Mouse (Mus musculus): ENCODE results near the gene Hmgn1. TPM values are rescaled to one million over a fixed set of nuclear protein-coding genes. Genes with fewer than 3 reads are reported as not detected.

Gene Hmgn1
- polyA plus RNA-seq, 1 experiment, result 38.0 TPM

DNA sequence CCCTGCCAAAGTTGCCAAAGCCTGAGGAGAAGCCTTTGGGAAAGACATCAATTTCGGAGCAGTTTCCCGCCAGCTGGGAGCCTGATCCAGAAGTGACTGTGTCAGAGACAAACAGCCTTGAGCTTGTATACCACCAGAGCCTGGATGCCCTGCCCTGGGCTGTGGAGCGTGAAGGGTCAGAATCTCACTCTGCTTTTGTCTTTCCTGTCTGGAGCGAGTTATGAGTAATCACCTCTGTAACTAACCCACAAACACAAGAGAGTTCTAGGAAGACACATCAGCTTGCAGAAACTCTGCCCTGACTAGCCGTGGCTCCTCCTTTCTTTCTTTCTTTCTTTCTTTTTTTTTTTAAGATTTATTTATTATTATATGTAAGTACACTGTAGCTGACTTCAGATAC is 31.6 kb downstream of the Hmgn1 start:
- no peak for DNase-seq
- 76% methylated on average over 5 of the region's 5 CpGs for WGBS
- no peak for TF ChIP-seq POLR2A (IDR thresholded peaks at IDR 0.05; ENCODE audit: borderline replicate concordance, extremely low read depth, low read depth, low read length)
- TF ChIP-seq CTCF (IDR thresholded peaks at IDR 0.05; ENCODE audit: insufficient read depth, low read length), result no peak
- Histone ChIP-seq H3K4me1 (ENCODE audit: control insufficient read depth, insufficient read depth, low read length) (no peaks in the 10 kb centered on the region; the same call in 1 of the 2 replicates), H3K4me3 (replicated peaks; ENCODE audit: extremely low read depth, low read depth, low read length) (no peak overlapping the region)

DNA sequence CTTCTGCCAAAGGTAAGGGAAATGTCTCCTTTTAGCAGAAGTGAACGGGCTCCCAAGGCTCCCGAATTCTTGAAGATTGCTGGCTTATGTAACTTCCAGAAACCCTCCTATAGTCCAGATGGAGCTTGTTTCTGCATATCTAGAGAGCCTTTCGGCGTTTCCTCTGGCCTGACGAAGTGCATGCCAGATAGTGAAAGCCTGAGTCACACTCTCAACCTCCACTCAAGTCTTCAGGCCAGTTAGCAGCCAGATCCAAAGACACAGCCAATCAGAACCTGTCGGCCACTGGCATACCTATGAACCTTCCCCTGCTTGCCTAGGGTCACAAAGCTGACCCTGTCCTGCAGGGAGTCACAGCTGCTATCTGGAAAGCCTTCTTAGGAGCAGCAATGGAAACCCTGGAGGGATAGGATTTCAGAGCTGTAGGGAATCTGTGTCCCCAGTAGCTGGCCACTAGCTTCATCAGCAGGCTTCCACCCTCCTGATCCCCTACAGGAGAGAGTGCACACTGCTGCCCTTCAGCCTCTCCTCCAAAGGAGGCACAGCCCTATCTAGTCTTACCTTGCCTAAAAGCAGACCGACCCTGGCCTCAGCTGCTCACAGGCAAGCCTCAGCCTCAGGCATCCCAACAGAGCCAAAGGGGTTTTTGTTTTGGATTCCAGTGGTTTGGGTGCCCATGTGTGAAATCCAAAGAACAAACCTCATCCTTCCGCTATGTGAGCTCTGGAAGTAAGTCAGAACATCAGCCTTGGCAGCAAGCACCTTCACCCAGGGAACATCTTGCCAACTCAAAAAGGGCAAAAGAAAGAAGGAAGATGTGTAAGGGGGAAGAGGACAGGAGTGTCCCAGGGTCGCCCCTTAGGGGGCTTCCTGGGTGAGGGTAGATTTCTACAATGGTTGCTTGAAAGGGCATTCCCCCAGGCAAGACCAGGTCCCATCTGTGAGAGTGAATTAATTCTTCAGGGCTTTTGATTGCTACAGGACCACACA is 35.7 kb downstream of the Hmgn1 start:
- DNase-seq, result peak; percentile 58
- 52% methylated on average over 9 of the region's 9 CpGs for WGBS
- Histone ChIP-seq H3K4me1 (ENCODE audit: control insufficient read depth, insufficient read depth, low read length) (peaks cover 2% of the 10 kb centered on the region; the same call in 1 of the 2 replicates), H3K4me3 (replicated peaks; ENCODE audit: extremely low read depth, low read depth, low read length) (no peak overlapping the region)
- TF ChIP-seq CTCF (IDR thresholded peaks at IDR 0.05; ENCODE audit: insufficient read depth, low read length) (0 out of 2 replicates have a peak, but pooled peaks have one; percentile 5), POLR2A (IDR thresholded peaks at IDR 0.05; ENCODE audit: borderline replicate concordance, extremely low read depth, low read depth, low read length) (no peak)

- no peak for DNase-seq
- WGBS, result 73% methylated on average over 5 of the region's 5 CpGs
- no peak overlapping the region for H3K4me3 ChIP-seq (replicated peaks; ENCODE audit: extremely low read depth, low read depth, low read length)
- peaks cover 2% of the 10 kb centered on the region; the same call in 1 of the 2 replicates for H3K4me1 ChIP-seq (ENCODE audit: control insufficient read depth, insufficient read depth, low read length)
- TF ChIP-seq CTCF (IDR thresholded peaks at IDR 0.05; ENCODE audit: insufficient read depth, low read length) (no peak), POLR2A (IDR thresholded peaks at IDR 0.05; ENCODE audit: borderline replicate concordance, extremely low read depth, low read depth, low read length) (no peak)
Measured at GRCm38 (mm10) chr16:96088120-96088519, 39.4 kb downstream of the Hmgn1 start.

DNA sequence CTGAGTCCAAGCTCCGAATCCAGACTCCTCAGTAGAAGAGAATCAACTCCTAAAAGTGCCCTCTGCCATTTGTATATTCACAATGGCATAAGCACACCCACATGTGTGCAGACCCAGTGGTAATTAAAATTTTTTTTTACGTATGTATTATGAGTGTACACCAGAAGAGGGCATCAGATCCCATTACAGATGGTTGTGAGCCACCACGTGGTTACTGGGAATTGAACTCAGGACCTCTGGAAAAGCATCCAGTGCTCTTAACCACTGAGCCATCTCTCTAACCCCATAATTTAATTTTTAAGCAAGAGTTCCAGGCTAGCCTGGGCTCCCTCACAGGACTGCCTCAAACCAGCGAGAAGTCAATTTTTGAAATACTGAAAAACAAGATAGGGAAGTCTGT is 40.1 kb downstream of the Hmgn1 start:
- TF ChIP-seq CTCF (IDR thresholded peaks at IDR 0.05; ENCODE audit: insufficient read depth, low read length) (no peak), POLR2A (IDR thresholded peaks at IDR 0.05; ENCODE audit: borderline replicate concordance, extremely low read depth, low read depth, low read length) (no peak)
- Histone ChIP-seq H3K4me3 (replicated peaks; ENCODE audit: extremely low read depth, low read depth, low read length) (no peak overlapping the region), H3K4me1 (ENCODE audit: control insufficient read depth, insufficient read depth, low read length) (peaks cover 2% of the 10 kb centered on the region; the same call in 1 of the 2 replicates)
- no peak for DNase-seq
- WGBS, result 72% methylated on average over 4 of the region's 4 CpGs

DNA sequence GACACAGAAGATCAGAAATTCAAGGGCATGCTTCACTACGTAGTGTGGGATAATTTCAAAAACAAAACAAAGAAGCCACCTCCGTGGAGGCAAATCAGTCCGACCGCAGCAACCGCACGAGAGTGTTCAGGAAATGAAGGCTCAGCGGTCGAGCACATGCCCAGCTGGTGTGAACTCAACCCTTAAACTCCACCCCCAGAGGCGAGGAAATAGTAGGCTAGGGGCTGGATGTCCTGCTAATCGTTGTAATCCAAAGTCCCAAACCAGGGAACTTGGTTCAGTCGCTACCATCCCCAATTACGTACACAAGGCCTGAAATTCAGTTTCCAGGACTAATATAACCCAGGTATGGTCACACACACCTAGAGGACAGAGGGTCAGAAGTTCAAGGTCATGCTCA is 40.5 kb downstream of the Hmgn1 start:
- TF ChIP-seq CTCF (IDR thresholded peaks at IDR 0.05; ENCODE audit: insufficient read depth, low read length), result no peak
- TF ChIP-seq POLR2A (IDR thresholded peaks at IDR 0.05; ENCODE audit: borderline replicate concordance, extremely low read depth, low read depth, low read length), result no peak
- Histone ChIP-seq H3K4me3 (replicated peaks; ENCODE audit: extremely low read depth, low read depth, low read length) (no peak overlapping the region), H3K4me1 (ENCODE audit: control insufficient read depth, insufficient read depth, low read length) (peaks cover 2% of the 10 kb centered on the region; the same call in 1 of the 2 replicates)
- no peak for DNase-seq
- 50% methylated on average over 12 of the region's 12 CpGs for WGBS

GRCm38 (mm10) chr16:96085597-96085996 is 41.9 kb downstream of the Hmgn1 start:
- no peak overlapping the region for H3K4me3 ChIP-seq (replicated peaks; ENCODE audit: extremely low read depth, low read depth, low read length)
- peaks cover 3% of the 10 kb centered on the region for H3K4me1 ChIP-seq (ENCODE audit: control insufficient read depth, insufficient read depth, low read length)
- TF ChIP-seq POLR2A (IDR thresholded peaks at IDR 0.05; ENCODE audit: borderline replicate concordance, extremely low read depth, low read depth, low read length), result no peak
- TF ChIP-seq CTCF (IDR thresholded peaks at IDR 0.05; ENCODE audit: insufficient read depth, low read length), result no peak
- DNase-seq, result no peak

DNA sequence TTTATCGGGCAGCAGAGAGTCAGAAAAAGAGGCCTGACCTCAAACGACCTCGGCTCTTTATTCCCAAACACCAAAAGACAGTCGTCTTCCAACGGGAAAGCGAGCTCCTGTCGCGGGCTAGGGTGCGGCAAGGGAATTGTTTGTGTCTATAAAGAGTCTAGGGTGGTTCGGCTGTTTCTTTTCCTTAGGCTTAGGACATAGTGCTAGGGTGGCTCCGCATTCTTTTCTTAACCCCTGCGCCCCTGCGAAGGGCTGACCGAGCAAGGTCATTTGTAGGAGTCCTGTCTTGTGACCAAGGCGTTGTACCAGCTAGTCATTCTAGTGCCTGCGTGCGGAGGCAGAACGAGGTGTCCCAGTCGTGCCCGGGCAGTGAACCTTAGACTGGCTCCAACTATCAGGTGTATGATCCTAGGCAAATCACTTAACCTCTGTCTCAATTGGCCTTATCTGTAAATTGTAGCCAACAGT is 44.3 kb downstream of the Hmgn1 start:
- Histone ChIP-seq H3K4me3 (replicated peaks; ENCODE audit: extremely low read depth, low read depth, low read length) (peak overlapping the region; percentile 80), H3K4me1 (ENCODE audit: control insufficient read depth, insufficient read depth, low read length) (peaks cover 2% of the 10 kb centered on the region)
- peak; percentile 60 for DNase-seq
- WGBS, result 10% methylated on average over 20 of the region's 20 CpGs
- TF ChIP-seq CTCF (IDR thresholded peaks at IDR 0.05; ENCODE audit: insufficient read depth, low read length), result no peak
- TF ChIP-seq POLR2A (IDR thresholded peaks at IDR 0.05; ENCODE audit: borderline replicate concordance, extremely low read depth, low read depth, low read length), result peak; percentile 44; the same call in 1 of the 2 replicates

- TF ChIP-seq POLR2A (IDR thresholded peaks at IDR 0.05; ENCODE audit: borderline replicate concordance, extremely low read depth, low read depth, low read length) (peak; percentile 95), CTCF (IDR thresholded peaks at IDR 0.05; ENCODE audit: insufficient read depth, low read length) (no peak)
- Histone ChIP-seq H3K4me3 (replicated peaks; ENCODE audit: extremely low read depth, low read depth, low read length) (peak within 1 kb of the TSS; percentile 91), H3K4me1 (ENCODE audit: control insufficient read depth, insufficient read depth, low read length) (peaks cover 2% of the 10 kb centered on the region)
- WGBS, result under 1% methylated on average over 91 of the region's 107 CpGs
- DNase-seq, result peak; percentile 83
Measured at GRCm38 (mm10) chr16:96082301-96083178, 45.0 kb downstream of the Hmgn1 start, which contains the start of gene Brwd1. Gene Brwd1 (minus strand): TSS chr16:96082526.

- TF ChIP-seq CTCF (IDR thresholded peaks at IDR 0.05; ENCODE audit: insufficient read depth, low read length), result no peak
- TF ChIP-seq POLR2A (IDR thresholded peaks at IDR 0.05; ENCODE audit: borderline replicate concordance, extremely low read depth, low read depth, low read length), result no peak
- Histone ChIP-seq H3K4me3 (replicated peaks; ENCODE audit: extremely low read depth, low read depth, low read length) (peak overlapping the region; percentile 91), H3K4me1 (ENCODE audit: control insufficient read depth, insufficient read depth, low read length) (peaks cover 2% of the 10 kb centered on the region)
- no peak for DNase-seq
- WGBS, result under 1% methylated on average over 56 of the region's 68 CpGs
Measured at GRCm38 (mm10) chr16:96081742-96082241, 45.7 kb downstream of the Hmgn1 start.
